Mouse (Mus musculus): ENCODE measurements around the gene Stoml1. TPM values are rescaled to one million over a fixed set of nuclear protein-coding genes. Genes with fewer than 3 reads are reported as not detected.
A peak's percentile ranks its signal among the peaks of the same experiment; 100 is the strongest.

Stoml1 gene
- polyA plus RNA-seq, 1 experiment from 2014 or later: 65.2 TPM

DNA sequence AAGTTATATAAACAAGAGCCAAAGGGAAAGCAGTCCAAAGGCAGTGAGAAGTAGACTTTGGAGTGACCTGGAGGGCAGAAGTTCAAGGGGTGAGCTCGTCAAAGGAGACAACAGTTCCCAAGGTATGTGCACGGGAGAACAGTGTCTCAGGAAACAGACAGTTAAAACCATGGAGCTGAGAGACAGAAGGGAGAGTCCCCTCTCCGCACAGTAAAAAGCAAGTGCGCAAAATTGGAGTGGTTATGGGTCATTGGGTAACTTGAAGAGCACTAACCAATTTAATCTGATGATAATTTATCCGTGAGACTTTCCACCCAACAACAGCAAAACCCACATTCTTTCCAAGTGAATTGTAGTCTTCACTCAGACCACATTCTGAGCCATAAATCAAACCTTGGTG, 23.4 kb downstream of the Stoml1 start:
- Histone ChIP-seq H3K27me3 (no peaks in the 10 kb centered on the region), H3K9ac (replicated peaks) (no peak overlapping the region), H3K9me3 (no peaks in the 10 kb centered on the region), H3K4me3 (no peak overlapping the region), H3K27ac (replicated peaks) (no peak overlapping the region), H3K4me2 (replicated peaks) (no peak overlapping the region), H3K4me1 (peaks cover 12% of the 10 kb centered on the region), H3K36me3 (no peaks in the 10 kb centered on the region)
- ATAC-seq (ENCODE audit: low FRiP score, low read depth): no peak
- 64% methylated on average over 5 of the region's 5 CpGs for WGBS

DNA sequence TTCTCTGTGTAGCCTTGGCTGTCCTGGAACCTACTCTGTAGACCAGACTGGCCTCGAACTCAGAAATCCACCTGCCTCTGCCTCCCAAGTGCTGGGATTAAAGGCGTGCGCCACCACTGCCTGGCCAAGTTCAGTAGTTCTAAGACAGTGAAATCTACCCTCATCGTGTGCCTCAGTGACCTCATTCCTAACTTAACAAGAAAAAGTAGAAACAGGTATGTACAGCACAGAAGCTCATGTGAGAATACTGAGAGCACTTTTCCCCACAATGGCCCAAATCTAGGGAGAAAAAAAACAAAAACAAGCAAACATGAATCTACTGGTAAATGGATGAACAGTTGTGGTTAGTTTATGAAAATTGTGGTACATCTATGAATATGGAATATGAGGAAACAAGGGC, 25.3 kb downstream of the Stoml1 start:
- no peak for ATAC-seq (ENCODE audit: low FRiP score, low read depth)
- Histone ChIP-seq H3K4me1 (peaks cover 12% of the 10 kb centered on the region), H3K27ac (replicated peaks) (no peak overlapping the region), H3K36me3 (no peaks in the 10 kb centered on the region), H3K27me3 (no peaks in the 10 kb centered on the region), H3K9me3 (no peaks in the 10 kb centered on the region), H3K9ac (replicated peaks) (no peak overlapping the region), H3K4me3 (no peak overlapping the region), H3K4me2 (replicated peaks) (no peak overlapping the region)
- WGBS: 90% methylated on average over 4 of the region's 4 CpGs

DNA sequence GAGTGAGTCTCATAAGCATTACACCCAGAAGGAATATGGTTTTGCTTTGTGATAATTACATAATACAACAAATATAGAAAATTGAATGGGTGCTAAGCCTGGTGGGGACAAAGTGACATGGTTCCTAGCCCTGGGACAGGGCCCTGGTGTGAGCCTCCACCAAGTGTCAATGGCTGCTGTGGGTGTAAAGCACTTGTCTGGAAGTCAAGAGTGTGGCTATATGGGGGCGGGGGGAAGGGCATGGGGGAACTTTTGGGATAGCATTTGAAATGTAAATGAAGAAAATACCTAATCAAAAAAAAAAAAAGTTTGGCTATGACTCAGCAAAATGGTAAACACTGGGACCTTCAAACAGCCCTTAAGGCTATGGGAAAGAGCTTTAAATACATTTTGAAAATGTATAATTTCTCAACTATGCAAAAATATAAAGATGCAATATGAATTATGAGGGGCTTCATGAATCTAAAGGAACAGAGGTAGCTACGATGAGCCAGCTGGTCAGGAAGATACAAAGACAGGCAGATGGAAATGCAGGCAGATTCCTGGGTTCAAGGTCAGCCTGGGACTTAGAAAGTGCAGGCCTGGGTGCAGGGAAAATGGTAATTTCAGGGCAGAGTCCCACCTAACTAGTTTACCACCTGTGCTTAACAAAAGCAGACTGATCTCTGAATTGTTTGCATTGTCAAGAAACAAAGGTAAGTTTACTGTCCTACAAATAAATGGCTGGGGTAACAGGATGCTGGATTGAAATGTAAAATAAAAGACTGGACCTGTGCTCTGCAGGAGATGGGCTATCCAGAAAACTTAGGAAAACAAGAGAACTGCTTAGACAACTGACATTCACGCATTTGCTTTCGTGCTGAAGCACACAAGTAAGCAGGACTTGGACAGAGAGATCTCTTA, 26.1 kb downstream of the Stoml1 start:
- no peak overlapping the region for H3K9ac ChIP-seq (replicated peaks)
- 45% methylated on average over 4 of the region's 4 CpGs for WGBS
- ATAC-seq (ENCODE audit: low FRiP score, low read depth): no peak
- H3K27ac ChIP-seq (replicated peaks): no peak overlapping the region
- H3K36me3 ChIP-seq: no peaks in the 10 kb centered on the region
- no peak overlapping the region for H3K4me2 ChIP-seq (replicated peaks)
- no peak overlapping the region for H3K4me3 ChIP-seq
- no peaks in the 10 kb centered on the region for H3K27me3 ChIP-seq
- H3K9me3 ChIP-seq: no peaks in the 10 kb centered on the region
- H3K4me1 ChIP-seq: peaks cover 12% of the 10 kb centered on the region

DNA sequence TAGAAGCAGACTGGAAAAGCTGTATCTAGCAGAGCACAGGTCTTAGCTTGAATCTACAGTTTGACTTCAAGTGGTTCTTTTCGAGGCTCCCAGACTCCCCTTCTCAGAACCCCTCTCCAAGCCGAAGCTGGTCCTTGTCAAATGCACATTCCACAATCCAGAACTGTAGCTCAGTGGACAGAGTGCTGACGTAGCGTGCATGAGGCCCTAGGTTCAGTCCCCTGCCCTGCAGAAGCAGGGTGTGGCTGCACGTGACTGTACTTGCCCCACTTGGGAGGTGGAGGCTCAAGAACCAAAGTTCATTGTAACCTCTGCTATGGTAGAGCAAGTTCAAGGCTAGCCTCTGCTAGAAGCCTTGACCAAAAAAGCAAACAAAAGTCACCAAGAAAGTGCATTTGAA, 26.8 kb downstream of the Stoml1 start:
- 0 out of 2 replicates have a peak, but pooled peaks cover 3% of the 10 kb centered on the region for H3K27me3 ChIP-seq
- H3K4me2 ChIP-seq (replicated peaks): no peak overlapping the region
- H3K4me3 ChIP-seq: no peak overlapping the region
- 74% methylated on average over 5 of the region's 5 CpGs for WGBS
- H3K4me1 ChIP-seq: peaks cover 12% of the 10 kb centered on the region
- ATAC-seq (ENCODE audit: low FRiP score, low read depth): no peak
- no peak overlapping the region for H3K9ac ChIP-seq (replicated peaks)
- no peaks in the 10 kb centered on the region for H3K36me3 ChIP-seq
- no peak overlapping the region for H3K27ac ChIP-seq (replicated peaks)
- no peaks in the 10 kb centered on the region for H3K9me3 ChIP-seq

DNA sequence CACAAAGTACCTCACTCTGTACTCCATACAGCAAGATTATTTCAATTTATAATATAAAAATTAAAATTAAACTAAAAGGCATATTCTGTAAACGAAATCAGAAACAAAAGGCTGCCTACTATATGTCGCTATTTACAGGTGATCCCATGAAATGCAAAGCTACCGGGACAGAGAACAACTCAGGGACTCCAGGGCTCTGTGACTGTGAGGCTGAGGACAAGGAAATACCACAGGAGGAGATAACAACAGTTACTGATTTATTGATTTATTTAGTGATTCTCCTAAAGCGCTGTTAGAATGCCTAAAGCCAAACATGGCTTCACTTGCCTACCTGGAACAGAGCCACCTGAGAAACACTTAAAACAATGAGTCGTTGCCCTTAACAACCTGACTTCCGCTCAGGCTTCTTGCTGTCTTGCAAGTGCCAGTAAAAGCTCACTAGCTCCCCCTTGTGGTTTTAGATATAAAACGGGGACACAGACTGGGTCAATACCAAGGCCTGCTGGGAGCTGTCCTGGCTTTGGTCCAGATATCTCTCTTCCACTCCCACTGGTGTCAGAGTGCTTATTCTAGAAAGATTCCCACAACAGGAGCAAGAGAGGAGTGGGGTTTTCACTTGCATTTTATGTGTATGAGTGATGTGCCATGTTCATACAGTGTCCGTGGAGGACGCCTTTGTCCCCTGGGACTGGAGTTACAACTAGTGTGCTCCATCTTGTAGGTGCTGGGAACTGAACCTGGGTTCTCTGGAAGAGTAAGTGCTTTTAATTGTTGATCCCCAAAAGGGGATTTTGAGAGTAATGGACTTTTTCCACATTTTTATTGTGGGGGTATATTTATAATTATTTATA, 27.5 kb downstream of the Stoml1 start:
- Histone ChIP-seq H3K9ac (replicated peaks) (no peak overlapping the region), H3K36me3 (no peaks in the 10 kb centered on the region), H3K4me3 (no peak overlapping the region), H3K27ac (replicated peaks) (no peak overlapping the region), H3K4me2 (replicated peaks) (peak overlapping the region; percentile 17; the same call in 1 of the 2 replicates), H3K27me3 (0 out of 2 replicates have a peak, but pooled peaks cover 3% of the 10 kb centered on the region), H3K9me3 (no peaks in the 10 kb centered on the region), H3K4me1 (peaks cover 6% of the 10 kb centered on the region; the same call in 1 of the 2 replicates)
- 37% methylated on average over 9 of the region's 9 CpGs for WGBS
- no peak for ATAC-seq (ENCODE audit: low FRiP score, low read depth)

DNA sequence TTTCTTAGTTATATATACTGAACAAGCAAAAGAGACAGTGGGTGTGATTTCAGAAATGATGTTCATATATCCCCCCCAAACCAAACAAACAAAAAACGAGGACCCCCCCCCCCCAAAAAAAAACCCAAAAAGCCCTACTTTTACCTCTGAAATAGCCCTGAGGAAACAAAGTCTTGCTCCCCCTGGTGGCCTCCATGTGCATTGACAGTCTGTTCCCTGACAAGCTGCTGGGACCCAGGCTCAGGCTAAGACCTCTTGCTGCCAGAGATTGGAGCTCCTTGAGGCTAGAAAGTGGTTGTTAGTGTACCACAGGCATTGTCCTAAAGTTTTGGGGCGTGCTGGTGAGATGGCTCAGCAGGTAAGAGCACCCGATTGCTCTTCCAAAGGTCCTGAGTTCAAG, 28.6 kb downstream of the Stoml1 start:
- Histone ChIP-seq H3K27me3 (0 out of 2 replicates have a peak, but pooled peaks cover 3% of the 10 kb centered on the region), H3K27ac (replicated peaks) (no peak overlapping the region), H3K4me1 (peaks cover 3% of the 10 kb centered on the region; the same call in 1 of the 2 replicates), H3K4me2 (replicated peaks) (no peak overlapping the region), H3K36me3 (no peaks in the 10 kb centered on the region), H3K9ac (replicated peaks) (no peak overlapping the region), H3K9me3 (no peaks in the 10 kb centered on the region), H3K4me3 (no peak overlapping the region)
- 49% methylated on average over 3 of the region's 3 CpGs for WGBS
- ATAC-seq (ENCODE audit: low FRiP score, low read depth): no peak

DNA sequence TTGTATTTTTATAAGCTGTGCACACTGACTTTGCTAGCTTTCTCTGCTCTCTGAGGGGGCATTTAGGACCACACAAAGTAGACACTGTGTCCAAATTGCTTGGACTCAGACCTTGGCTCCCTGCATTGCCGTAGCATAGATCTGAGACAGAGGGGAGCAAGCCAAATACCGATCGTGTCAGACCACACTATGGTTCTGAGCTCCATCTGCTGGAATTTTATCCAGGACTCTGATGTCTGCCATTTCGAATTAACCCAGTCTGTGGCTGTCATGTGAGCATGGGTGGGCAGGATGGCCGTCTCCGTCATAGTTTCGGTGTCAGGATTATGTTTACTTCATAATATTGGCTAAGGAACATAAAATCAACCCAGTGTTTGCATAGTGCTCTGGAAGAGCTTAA, 30.5 kb downstream of the Stoml1 start:
- H3K27me3 ChIP-seq: 0 out of 2 replicates have a peak, but pooled peaks cover 3% of the 10 kb centered on the region
- H3K9me3 ChIP-seq: no peaks in the 10 kb centered on the region
- no peak overlapping the region for H3K27ac ChIP-seq (replicated peaks)
- no peak for ATAC-seq (ENCODE audit: low FRiP score, low read depth)
- H3K4me2 ChIP-seq (replicated peaks): no peak overlapping the region
- H3K4me3 ChIP-seq: no peak overlapping the region
- no peaks in the 10 kb centered on the region for H3K36me3 ChIP-seq
- peaks cover 3% of the 10 kb centered on the region; the same call in 1 of the 2 replicates for H3K4me1 ChIP-seq
- WGBS: 77% methylated on average over 7 of the region's 7 CpGs
- H3K9ac ChIP-seq (replicated peaks): no peak overlapping the region

DNA sequence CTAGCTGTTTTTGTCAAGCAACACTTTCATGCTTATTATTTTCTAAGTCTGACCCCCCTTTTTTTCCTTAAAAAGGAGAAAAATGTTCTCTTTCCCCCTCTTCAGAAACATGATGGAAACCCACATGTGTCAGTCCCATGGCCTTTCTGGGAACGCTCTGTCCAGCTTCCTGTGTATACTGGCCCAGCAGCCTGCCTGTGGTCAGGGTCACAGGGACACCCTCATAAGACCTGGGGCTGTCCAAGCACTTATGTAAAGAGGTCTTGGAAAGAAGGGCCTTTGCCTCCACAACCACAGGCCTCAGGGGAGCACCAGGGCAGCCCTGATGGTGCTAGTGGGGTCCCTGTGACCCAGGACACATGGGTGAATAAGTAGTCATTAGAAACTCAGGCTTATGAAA, 36.1 kb downstream of the Stoml1 start:
- no peak for ATAC-seq (ENCODE audit: low FRiP score, low read depth)
- H3K27ac ChIP-seq (replicated peaks): no peak overlapping the region

DNA sequence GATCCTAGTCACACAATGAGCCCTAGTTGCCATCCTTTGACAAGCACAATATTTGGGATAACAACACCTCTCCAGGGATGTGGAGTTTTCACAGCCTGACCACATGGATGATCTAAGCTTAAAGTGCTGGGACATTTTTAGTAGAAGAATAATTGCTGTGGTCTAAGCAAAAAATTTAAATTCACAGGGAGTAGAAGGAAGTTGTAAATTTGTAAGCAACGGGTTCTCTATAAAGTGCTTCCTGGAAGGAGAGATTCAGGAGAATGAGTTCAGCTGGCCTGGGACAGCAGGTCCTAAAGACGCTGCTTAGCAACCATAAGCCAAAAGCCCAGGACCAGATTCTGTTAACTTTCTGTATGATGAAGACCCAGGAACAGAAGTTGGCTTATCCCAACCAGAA, 36.9 kb downstream of the Stoml1 start:
- Histone ChIP-seq H3K4me2 (replicated peaks) (no peak overlapping the region), H3K4me1 (no peaks in the 10 kb centered on the region), H3K9me3 (no peaks in the 10 kb centered on the region), H3K4me3 (no peak overlapping the region), H3K27ac (replicated peaks) (no peak overlapping the region), H3K27me3 (no peaks in the 10 kb centered on the region), H3K36me3 (no peaks in the 10 kb centered on the region), H3K9ac (replicated peaks) (no peak overlapping the region)
- WGBS: 84% methylated on average over 2 of the region's 2 CpGs
- no peak for ATAC-seq (ENCODE audit: low FRiP score, low read depth)

More for the DNA sequence above, 36.1 kb downstream of the Stoml1 start:
- Histone ChIP-seq H3K9me3 (no peaks in the 10 kb centered on the region), H3K4me1 (no peaks in the 10 kb centered on the region), H3K36me3 (no peaks in the 10 kb centered on the region), H3K4me3 (no peak overlapping the region), H3K27me3 (0 out of 2 replicates have a peak, but pooled peaks cover 3% of the 10 kb centered on the region), H3K4me2 (replicated peaks) (no peak overlapping the region), H3K9ac (replicated peaks) (no peak overlapping the region)
- WGBS: 100% methylated on average over 1 of the region's 1 CpGs

DNA sequence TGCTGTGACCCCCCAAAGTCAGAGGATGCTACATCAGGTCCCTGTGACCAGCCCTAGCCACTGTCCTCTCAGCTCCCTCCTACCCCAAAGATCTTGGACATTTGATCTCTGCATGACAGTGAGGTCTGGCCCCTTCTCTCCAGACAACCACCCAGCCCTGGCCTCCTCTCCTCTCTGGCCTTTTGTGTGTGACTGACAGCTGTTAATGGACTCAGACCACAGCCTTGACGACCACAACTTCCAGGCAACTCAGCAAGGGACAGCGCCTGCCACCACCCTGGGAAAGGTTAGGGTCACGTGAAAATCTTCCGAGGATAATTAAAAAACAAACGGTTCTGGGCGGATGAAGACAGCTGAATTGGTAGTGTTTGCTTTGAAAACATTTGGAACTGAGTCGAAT, 41.6 kb downstream of the Stoml1 start:
- H3K27me3 ChIP-seq: no peaks in the 10 kb centered on the region
- no peaks in the 10 kb centered on the region for H3K36me3 ChIP-seq
- H3K27ac ChIP-seq (replicated peaks): no peak overlapping the region
- H3K4me2 ChIP-seq (replicated peaks): no peak overlapping the region
- H3K9me3 ChIP-seq: no peaks in the 10 kb centered on the region
- peaks cover 14% of the 10 kb centered on the region for H3K4me1 ChIP-seq
- 34% methylated on average over 7 of the region's 7 CpGs for WGBS
- ATAC-seq (ENCODE audit: low FRiP score, low read depth): no peak
- no peak overlapping the region for H3K9ac ChIP-seq (replicated peaks)
- H3K4me3 ChIP-seq: no peak overlapping the region

DNA sequence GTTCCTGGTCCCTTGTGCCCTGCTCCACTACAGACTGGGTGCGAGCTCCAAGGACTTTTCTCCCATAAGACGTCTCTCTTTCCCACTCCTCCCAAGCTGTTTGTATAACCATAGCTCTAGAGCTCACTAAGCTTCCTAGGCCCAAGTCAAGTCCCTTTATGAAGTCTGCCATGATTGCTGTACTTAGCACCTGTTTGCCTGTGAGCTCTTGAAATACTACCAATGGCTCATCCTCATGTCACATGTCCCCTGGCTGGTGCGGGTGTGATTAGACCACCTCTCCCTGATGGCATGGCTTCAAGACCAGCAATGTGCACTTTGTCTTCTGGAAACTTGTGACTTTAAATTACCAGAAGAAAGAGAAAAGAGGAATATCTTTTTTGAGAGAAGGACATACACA, 42.4 kb downstream of the Stoml1 start:
- H3K9me3 ChIP-seq: no peaks in the 10 kb centered on the region
- no peak for ATAC-seq (ENCODE audit: low FRiP score, low read depth)
- no peak overlapping the region for H3K4me2 ChIP-seq (replicated peaks)
- H3K36me3 ChIP-seq: no peaks in the 10 kb centered on the region
- peaks cover 14% of the 10 kb centered on the region for H3K4me1 ChIP-seq
- H3K4me3 ChIP-seq: no peak overlapping the region
- peak overlapping the region; percentile 61; the same call in 1 of the 2 replicates for H3K27ac ChIP-seq (replicated peaks)
- H3K27me3 ChIP-seq: no peaks in the 10 kb centered on the region
- no peak overlapping the region for H3K9ac ChIP-seq (replicated peaks)
- WGBS: 80% methylated on average over 3 of the region's 3 CpGs
